Mouse (Mus musculus): ENCODE measurements at regions not wholly inside any gene's neighbourhood (a gene's known extent, or its start where the extent isn't known, plus 50 kb on each side); places are given as distances from the start of the nearest gene placed in this dataset.

- intact Hi-C loops (cut with DNase I) = no loop called here
- Histone ChIP-seq H3K27me3 (ENCODE audit: control insufficient read depth, insufficient read depth, low read length) (no peaks in the 10 kb centered on the region), H3K36me3 (ENCODE audit: control insufficient read depth, insufficient read depth, low read length) (no peaks in the 10 kb centered on the region), H3K79me2 (replicated peaks; ENCODE audit: control insufficient read depth, insufficient read depth, low read length) (no peaks in the 10 kb centered on the region), H3K4me3 (no peak overlapping the region), H3K4me1 (ENCODE audit: control insufficient read depth, insufficient read depth, low read length) (peaks cover 5% of the 10 kb centered on the region), H3K27ac (no peak overlapping the region), H3K9ac (ENCODE audit: low read depth, low read length) (no peak overlapping the region)
- DNase-seq = no peak
- 69% methylated on average over 8 of the region's 8 CpGs for WGBS
- no peak for TF ChIP-seq EP300 (IDR thresholded peaks at IDR 0.05; ENCODE audit: insufficient read depth, low read depth, low read length)
- no peak for TF ChIP-seq CTCF (IDR thresholded peaks at IDR 0.05)
- no peak for TF ChIP-seq POLR2A (IDR thresholded peaks at IDR 0.05; ENCODE audit: insufficient read depth, low read depth, low read length)
Measured at GRCm38 (mm10) chr2:166508656-166509420, 204.8 kb downstream of the Prex1 start.

GRCm38 (mm10) chr2:166505309-166505708, 208.3 kb downstream of the Prex1 start:
- H3K9ac ChIP-seq (ENCODE audit: low read depth, low read length) = no peak overlapping the region
- no peak overlapping the region for H3K27ac ChIP-seq
- 62% methylated on average over 9 of the region's 9 CpGs for WGBS
- H3K79me2 ChIP-seq (replicated peaks; ENCODE audit: control insufficient read depth, insufficient read depth, low read length) = no peaks in the 10 kb centered on the region
- H3K4me3 ChIP-seq = no peak overlapping the region
- H3K27me3 ChIP-seq (ENCODE audit: control insufficient read depth, insufficient read depth, low read length) = no peaks in the 10 kb centered on the region
- H3K36me3 ChIP-seq (ENCODE audit: control insufficient read depth, insufficient read depth, low read length) = no peaks in the 10 kb centered on the region
- intact Hi-C loops (cut with DNase I) = no loop called here
- TF ChIP-seq CTCF (IDR thresholded peaks at IDR 0.05) = no peak
- no peak for TF ChIP-seq POLR2A (IDR thresholded peaks at IDR 0.05; ENCODE audit: insufficient read depth, low read depth, low read length)
- no peak for TF ChIP-seq EP300 (IDR thresholded peaks at IDR 0.05; ENCODE audit: insufficient read depth, low read depth, low read length)
- DNase-seq = no peak
- peaks cover 3% of the 10 kb centered on the region; the same call in 1 of the 2 replicates for H3K4me1 ChIP-seq (ENCODE audit: control insufficient read depth, insufficient read depth, low read length)

GRCm38 (mm10) chr2:166503666-166504065, 210.0 kb downstream of the Prex1 start:
- H3K4me3 ChIP-seq = no peak overlapping the region
- no peaks in the 10 kb centered on the region for H3K79me2 ChIP-seq (replicated peaks; ENCODE audit: control insufficient read depth, insufficient read depth, low read length)
- DNase-seq = no peak
- no peaks in the 10 kb centered on the region for H3K27me3 ChIP-seq (ENCODE audit: control insufficient read depth, insufficient read depth, low read length)
- TF ChIP-seq CTCF (IDR thresholded peaks at IDR 0.05) = no peak
- TF ChIP-seq EP300 (IDR thresholded peaks at IDR 0.05; ENCODE audit: insufficient read depth, low read depth, low read length) = no peak
- TF ChIP-seq POLR2A (IDR thresholded peaks at IDR 0.05; ENCODE audit: insufficient read depth, low read depth, low read length) = no peak
- H3K4me1 ChIP-seq (ENCODE audit: control insufficient read depth, insufficient read depth, low read length) = no peaks in the 10 kb centered on the region
- intact Hi-C loops (cut with DNase I) = no loop called here
- 83% methylated on average over 6 of the region's 6 CpGs for WGBS
- no peak overlapping the region for H3K27ac ChIP-seq
- no peak overlapping the region for H3K9ac ChIP-seq (ENCODE audit: low read depth, low read length)
- H3K36me3 ChIP-seq (ENCODE audit: control insufficient read depth, insufficient read depth, low read length) = no peaks in the 10 kb centered on the region

- no peaks in the 10 kb centered on the region for H3K79me2 ChIP-seq (replicated peaks; ENCODE audit: control insufficient read depth, insufficient read depth, low read length)
- no peak overlapping the region for H3K9ac ChIP-seq (ENCODE audit: low read depth, low read length)
- peaks cover 1% of the 10 kb centered on the region; the same call in 1 of the 2 replicates for H3K4me1 ChIP-seq (ENCODE audit: control insufficient read depth, insufficient read depth, low read length)
- H3K36me3 ChIP-seq (ENCODE audit: control insufficient read depth, insufficient read depth, low read length) = no peaks in the 10 kb centered on the region
- intact Hi-C loops (cut with DNase I) = no loop called here
- no peak overlapping the region for H3K4me3 ChIP-seq
- no peak overlapping the region for H3K27ac ChIP-seq
- TF ChIP-seq CTCF (IDR thresholded peaks at IDR 0.05) (no peak), EP300 (IDR thresholded peaks at IDR 0.05; ENCODE audit: insufficient read depth, low read depth, low read length) (no peak), POLR2A (IDR thresholded peaks at IDR 0.05; ENCODE audit: insufficient read depth, low read depth, low read length) (no peak)
- no peaks in the 10 kb centered on the region for H3K27me3 ChIP-seq (ENCODE audit: control insufficient read depth, insufficient read depth, low read length)
- no peak for DNase-seq
- WGBS = 74% methylated on average over 12 of the region's 12 CpGs
Measured at GRCm38 (mm10) chr2:166492895-166493294, 220.7 kb downstream of the Prex1 start.

- 60% methylated on average over 12 of the region's 12 CpGs for WGBS
- Histone ChIP-seq H3K36me3 (ENCODE audit: control insufficient read depth, insufficient read depth, low read length) (no peaks in the 10 kb centered on the region), H3K4me1 (ENCODE audit: control insufficient read depth, insufficient read depth, low read length) (peaks cover 1% of the 10 kb centered on the region; the same call in 1 of the 2 replicates), H3K9ac (ENCODE audit: low read depth, low read length) (no peak overlapping the region), H3K4me3 (no peak overlapping the region), H3K27ac (no peak overlapping the region), H3K79me2 (replicated peaks; ENCODE audit: control insufficient read depth, insufficient read depth, low read length) (no peaks in the 10 kb centered on the region), H3K27me3 (ENCODE audit: control insufficient read depth, insufficient read depth, low read length) (no peaks in the 10 kb centered on the region)
- TF ChIP-seq CTCF (IDR thresholded peaks at IDR 0.05) (no peak), POLR2A (IDR thresholded peaks at IDR 0.05; ENCODE audit: insufficient read depth, low read depth, low read length) (no peak), EP300 (IDR thresholded peaks at IDR 0.05; ENCODE audit: insufficient read depth, low read depth, low read length) (no peak)
- intact Hi-C loops (cut with DNase I) = no loop called here
- DNase-seq = no peak
Measured at GRCm38 (mm10) chr2:166492421-166492820, 221.2 kb downstream of the Prex1 start.

- WGBS = 55% methylated on average over 6 of the region's 6 CpGs
- intact Hi-C loops (cut with DNase I) = no loop called here
Measured at GRCm38 (mm10) chr2:166491861-166492260, 221.8 kb downstream of the Prex1 start.

More at GRCm38 (mm10) chr2:166491861-166492260, 221.8 kb downstream of the Prex1 start:
- no peak for DNase-seq
- Histone ChIP-seq H3K79me2 (replicated peaks; ENCODE audit: control insufficient read depth, insufficient read depth, low read length) (no peaks in the 10 kb centered on the region), H3K36me3 (ENCODE audit: control insufficient read depth, insufficient read depth, low read length) (no peaks in the 10 kb centered on the region), H3K27ac (no peak overlapping the region), H3K4me3 (no peak overlapping the region), H3K9ac (ENCODE audit: low read depth, low read length) (no peak overlapping the region), H3K27me3 (ENCODE audit: control insufficient read depth, insufficient read depth, low read length) (no peaks in the 10 kb centered on the region), H3K4me1 (ENCODE audit: control insufficient read depth, insufficient read depth, low read length) (peaks cover 1% of the 10 kb centered on the region; the same call in 1 of the 2 replicates)
- TF ChIP-seq EP300 (IDR thresholded peaks at IDR 0.05; ENCODE audit: insufficient read depth, low read depth, low read length) (no peak), CTCF (IDR thresholded peaks at IDR 0.05) (no peak), POLR2A (IDR thresholded peaks at IDR 0.05; ENCODE audit: insufficient read depth, low read depth, low read length) (no peak)

Data from heart, adult 2 months (tissue).